Mouse (Mus musculus) lung, postnatal 14 days (tissue): ENCODE measurements at regions not wholly inside any gene's neighbourhood (a gene's known extent, or its start where the extent isn't known, plus 50 kb on each side); places are given as distances from the start of the nearest gene placed in this dataset.

Experiments used
- DNase-seq: peaks from one replicate; pipeline ENCODE4 v3.0.0; 2021

GRCm38 (mm10) chr9:50257162-50257561, 87.6 kb downstream of the Rpl10-ps3 start:
- DNase-seq = no peak

GRCm38 (mm10) chr9:50244982-50245671, 99.6 kb downstream of the Rpl10-ps3 start:
- DNase-seq = no peak

GRCm38 (mm10) chr9:50240923-50241322, 103.8 kb downstream of the Rpl10-ps3 start:
- no peak for DNase-seq

GRCm38 (mm10) chr9:50235908-50236307, 108.9 kb downstream of the Rpl10-ps3 start:
- no peak for DNase-seq

GRCm38 (mm10) chr9:50234655-50235054, 110.1 kb downstream of the Rpl10-ps3 start:
- no peak for DNase-seq

GRCm38 (mm10) chr9:50232958-50233510, 111.7 kb downstream of the Rpl10-ps3 start:
- DNase-seq = no peak

- peak; percentile 12 for DNase-seq
Measured at GRCm38 (mm10) chr9:50210481-50210880, 134.3 kb downstream of the Rpl10-ps3 start.

- DNase-seq = no peak
Measured at GRCm38 (mm10) chr9:50199422-50200218, 145.1 kb downstream of the Rpl10-ps3 start.

- peak; percentile 9 for DNase-seq
Measured at GRCm38 (mm10) chr9:50192400-50193110, 152.2 kb downstream of the Rpl10-ps3 start.

GRCm38 (mm10) chr9:50191136-50191535, 153.6 kb downstream of the Rpl10-ps3 start:
- DNase-seq = no peak

GRCm38 (mm10) chr9:50188576-50189070, 156.1 kb downstream of the Rpl10-ps3 start:
- peak; percentile 5 for DNase-seq

GRCm38 (mm10) chr9:50181360-50181759, 163.4 kb downstream of the Rpl10-ps3 start:
- no peak for DNase-seq

- no peak for DNase-seq
Measured at GRCm38 (mm10) chr9:50176131-50176530, 168.6 kb downstream of the Rpl10-ps3 start.

GRCm38 (mm10) chr9:50171826-50172464, 172.8 kb downstream of the Rpl10-ps3 start:
- DNase-seq = peak; percentile 59

GRCm38 (mm10) chr9:50171164-50171563, 173.6 kb downstream of the Rpl10-ps3 start:
- no peak for DNase-seq

- no peak for DNase-seq
Measured at GRCm38 (mm10) chr9:50170637-50171036, 174.1 kb downstream of the Rpl10-ps3 start.

GRCm38 (mm10) chr9:50154618-50155017, 190.2 kb downstream of the Rpl10-ps3 start:
- DNase-seq = no peak

- DNase-seq = no peak
Measured at GRCm38 (mm10) chr9:50150091-50150490, 194.7 kb downstream of the Rpl10-ps3 start.

- DNase-seq = no peak
Measured at GRCm38 (mm10) chr9:50142756-50143155, 202.0 kb downstream of the Rpl10-ps3 start.

GRCm38 (mm10) chr9:50142091-50142490, 202.7 kb downstream of the Rpl10-ps3 start:
- no peak for DNase-seq

- DNase-seq = no peak
Measured at GRCm38 (mm10) chr9:50141176-50141575, 203.6 kb downstream of the Rpl10-ps3 start.

GRCm38 (mm10) chr9:50138341-50138978, 206.3 kb downstream of the Rpl10-ps3 start:
- no peak for DNase-seq
